Mouse (Mus musculus): ENCODE data around the gene Plau. TPM values are rescaled to one million over a fixed set of nuclear protein-coding genes. Genes with fewer than 3 reads are reported as not detected.

The Plau gene
- polyA plus RNA-seq, 1 experiment from 2014 or later, result 0.99 TPM

DNA sequence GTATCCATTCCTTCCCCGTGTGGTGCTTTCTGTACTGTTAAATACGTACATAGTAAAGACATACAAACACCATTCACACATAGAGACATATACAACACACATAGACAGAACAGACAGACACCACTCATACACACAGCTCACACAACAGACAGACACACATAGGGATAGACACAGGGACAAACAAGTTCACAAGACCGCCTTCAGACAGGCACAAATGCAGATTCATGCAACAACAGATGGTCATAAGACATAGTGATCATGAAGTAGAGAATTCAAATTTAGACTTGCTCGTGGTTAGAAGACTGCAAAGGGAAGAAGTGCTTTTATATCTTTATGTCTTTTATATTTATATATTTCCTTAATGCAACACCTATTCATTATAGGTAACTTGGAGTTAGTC is 2.9 kb upstream of the Plau start:
- TF ChIP-seq CTCF (IDR thresholded peaks at IDR 0.05; ENCODE audit: low read depth), result no peak
- ATAC-seq (ENCODE audit: insufficient read depth) (no peak), DNase-seq (no peak)
- no peaks in the 10 kb centered on the region for H3K36me3 ChIP-seq (ENCODE audit: insufficient read depth)
- H3K4me3 ChIP-seq (ENCODE audit: low read depth, low read length), result no peak overlapping the region
- H3K9me3 ChIP-seq (ENCODE audit: low read depth, low read length), result no peaks in the 10 kb centered on the region
- no peaks in the 10 kb centered on the region for H3K27me3 ChIP-seq (ENCODE audit: insufficient read depth, low read length)
- H3K9ac ChIP-seq, result no peak overlapping the region
- H3K27ac ChIP-seq (ENCODE audit: low read depth), result no peak overlapping the region
- H3K4me2 ChIP-seq, result no peak overlapping the region
- 0 out of 2 replicates have a peak, but pooled peaks cover 4% of the 10 kb centered on the region for H3K4me1 ChIP-seq (ENCODE audit: insufficient read depth)
- 82% methylated on average over 4 of the region's 4 CpGs for WGBS

DNA sequence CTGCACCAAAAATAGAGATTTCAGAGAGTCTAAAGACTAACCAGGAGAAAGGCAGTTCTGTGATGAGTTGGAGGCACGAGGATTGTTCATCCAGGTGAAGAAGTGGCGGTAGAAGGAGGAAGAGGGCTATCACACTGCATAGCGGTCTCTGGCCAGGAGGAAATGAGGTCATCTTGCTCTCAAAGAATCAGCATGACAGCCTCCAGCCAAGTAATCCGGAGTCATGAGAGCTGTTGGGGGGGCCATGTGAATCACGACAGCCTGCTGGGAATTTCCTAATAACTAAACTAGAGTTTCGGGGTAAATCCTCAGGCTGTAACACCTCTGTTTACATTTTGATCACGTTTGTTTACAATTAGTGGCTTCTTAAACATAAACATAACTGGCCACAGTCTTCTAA is 2.3 kb upstream of the Plau start:
- Histone ChIP-seq H3K27ac (ENCODE audit: low read depth) (no peak overlapping the region), H3K4me3 (ENCODE audit: low read depth, low read length) (no peak overlapping the region), H3K9ac (no peak overlapping the region), H3K36me3 (ENCODE audit: insufficient read depth) (no peaks in the 10 kb centered on the region), H3K27me3 (ENCODE audit: insufficient read depth, low read length) (no peaks in the 10 kb centered on the region), H3K9me3 (ENCODE audit: low read depth, low read length) (no peaks in the 10 kb centered on the region), H3K4me1 (ENCODE audit: insufficient read depth) (0 out of 2 replicates have a peak, but pooled peaks cover 4% of the 10 kb centered on the region), H3K4me2 (no peak overlapping the region)
- TF ChIP-seq CTCF (IDR thresholded peaks at IDR 0.05; ENCODE audit: low read depth), result no peak
- ATAC-seq (ENCODE audit: insufficient read depth), result no peak
- DNase-seq, result peak; percentile 40
- 33% methylated on average over 7 of the region's 7 CpGs for WGBS

DNA sequence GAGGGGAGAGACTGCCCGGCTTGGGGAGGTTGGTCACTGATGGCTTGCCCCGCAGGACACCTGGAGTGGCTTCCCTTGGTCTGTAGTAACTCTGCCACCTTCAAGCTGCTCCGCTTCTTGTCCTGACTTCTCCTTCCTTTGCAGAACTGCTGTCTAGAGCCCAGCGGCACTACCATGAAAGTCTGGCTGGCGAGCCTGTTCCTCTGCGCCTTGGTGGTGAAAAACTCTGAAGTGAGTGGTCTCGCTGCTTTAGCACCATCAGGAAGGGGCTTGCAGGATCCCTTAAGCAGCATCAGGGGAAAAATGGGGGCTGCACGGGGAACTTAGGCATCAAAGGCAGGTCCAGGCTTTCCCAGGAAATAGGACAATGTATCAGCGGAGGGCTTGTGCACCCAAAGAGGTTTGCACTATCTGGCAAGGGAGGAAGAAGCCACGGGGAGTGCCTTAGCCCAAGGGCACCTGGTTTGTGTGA is 481 bp downstream of the Plau start:
- Histone ChIP-seq H3K36me3 (ENCODE audit: insufficient read depth) (no peaks in the 10 kb centered on the region), H3K4me1 (ENCODE audit: insufficient read depth) (0 out of 2 replicates have a peak, but pooled peaks cover 4% of the 10 kb centered on the region), H3K4me3 (ENCODE audit: low read depth, low read length) (peak overlapping the region; percentile 45), H3K27me3 (ENCODE audit: insufficient read depth, low read length) (no peaks in the 10 kb centered on the region), H3K4me2 (peak overlapping the region; percentile 97), H3K27ac (ENCODE audit: low read depth) (no peak overlapping the region), H3K9me3 (ENCODE audit: low read depth, low read length) (no peaks in the 10 kb centered on the region), H3K9ac (peak overlapping the region; percentile 64)
- WGBS, result 4% methylated on average over 10 of the region's 10 CpGs
- no peak for TF ChIP-seq CTCF (IDR thresholded peaks at IDR 0.05; ENCODE audit: low read depth)
- no peak for ATAC-seq (ENCODE audit: insufficient read depth)
- DNase-seq, result peak; percentile 27

GRCm38 (mm10) chr14:20837681-20838080 is 1.2 kb downstream of the Plau start:
- Histone ChIP-seq H3K4me2 (no peak overlapping the region), H3K27ac (ENCODE audit: low read depth) (no peak overlapping the region), H3K27me3 (ENCODE audit: insufficient read depth, low read length) (no peaks in the 10 kb centered on the region), H3K4me3 (ENCODE audit: low read depth, low read length) (no peak overlapping the region), H3K36me3 (ENCODE audit: insufficient read depth) (no peaks in the 10 kb centered on the region), H3K9me3 (ENCODE audit: low read depth, low read length) (no peaks in the 10 kb centered on the region), H3K4me1 (ENCODE audit: insufficient read depth) (0 out of 2 replicates have a peak, but pooled peaks cover 4% of the 10 kb centered on the region), H3K9ac (no peak overlapping the region)
- TF ChIP-seq CTCF (IDR thresholded peaks at IDR 0.05; ENCODE audit: low read depth), result no peak
- WGBS, result 64% methylated on average over 7 of the region's 7 CpGs
- ATAC-seq (ENCODE audit: insufficient read depth), result no peak
- DNase-seq, result peak; percentile 8

DNA sequence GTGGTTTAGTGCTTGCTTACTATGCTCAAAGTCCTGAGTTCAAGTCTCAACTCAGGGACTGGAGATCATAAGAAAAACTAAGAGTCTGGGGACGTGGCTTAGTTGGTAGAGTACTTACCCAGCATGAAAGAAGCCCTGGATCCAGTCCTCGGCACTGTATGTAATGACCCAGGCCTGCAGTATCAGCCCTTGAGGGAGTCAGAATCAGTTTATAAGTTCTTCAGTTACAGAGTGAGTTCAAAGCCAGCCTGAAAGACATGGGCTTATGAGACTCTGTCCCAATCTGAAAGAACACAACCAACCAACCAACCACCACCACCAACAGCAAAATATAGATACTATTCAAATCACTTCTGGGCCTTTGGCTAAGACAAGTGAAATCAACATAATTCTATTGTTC is 5.1 kb downstream of the Plau start:
- Histone ChIP-seq H3K4me3 (ENCODE audit: low read depth, low read length) (no peak overlapping the region), H3K9ac (no peak overlapping the region), H3K4me1 (ENCODE audit: insufficient read depth) (peaks cover 4% of the 10 kb centered on the region; the same call in 1 of the 2 replicates), H3K9me3 (ENCODE audit: low read depth, low read length) (no peaks in the 10 kb centered on the region), H3K4me2 (no peak overlapping the region), H3K36me3 (ENCODE audit: insufficient read depth) (no peaks in the 10 kb centered on the region), H3K27ac (ENCODE audit: low read depth) (no peak overlapping the region), H3K27me3 (ENCODE audit: insufficient read depth, low read length) (no peaks in the 10 kb centered on the region)
- no peak for TF ChIP-seq CTCF (IDR thresholded peaks at IDR 0.05; ENCODE audit: low read depth)
- DNase-seq (no peak), ATAC-seq (ENCODE audit: insufficient read depth) (no peak)
- 84% methylated on average over 2 of the region's 2 CpGs for WGBS

GRCm38 (mm10) chr14:20842629-20843028 is 6.2 kb downstream of the Plau start:
- no peak for DNase-seq
- TF ChIP-seq CTCF (IDR thresholded peaks at IDR 0.05; ENCODE audit: low read depth), result no peak
- no peaks in the 10 kb centered on the region for H3K9me3 ChIP-seq (ENCODE audit: low read depth, low read length)
- H3K4me3 ChIP-seq (ENCODE audit: low read depth, low read length), result no peak overlapping the region
- ATAC-seq (ENCODE audit: insufficient read depth), result no peak
- H3K4me1 ChIP-seq (ENCODE audit: insufficient read depth), result no peaks in the 10 kb centered on the region; the same call in 1 of the 2 replicates
- no peaks in the 10 kb centered on the region for H3K36me3 ChIP-seq (ENCODE audit: insufficient read depth)
- no peak overlapping the region for H3K9ac ChIP-seq
- H3K27ac ChIP-seq (ENCODE audit: low read depth), result no peak overlapping the region
- no peak overlapping the region for H3K4me2 ChIP-seq
- WGBS, result 78% methylated on average over 3 of the region's 3 CpGs
- H3K27me3 ChIP-seq (ENCODE audit: insufficient read depth, low read length), result no peaks in the 10 kb centered on the region

DNA sequence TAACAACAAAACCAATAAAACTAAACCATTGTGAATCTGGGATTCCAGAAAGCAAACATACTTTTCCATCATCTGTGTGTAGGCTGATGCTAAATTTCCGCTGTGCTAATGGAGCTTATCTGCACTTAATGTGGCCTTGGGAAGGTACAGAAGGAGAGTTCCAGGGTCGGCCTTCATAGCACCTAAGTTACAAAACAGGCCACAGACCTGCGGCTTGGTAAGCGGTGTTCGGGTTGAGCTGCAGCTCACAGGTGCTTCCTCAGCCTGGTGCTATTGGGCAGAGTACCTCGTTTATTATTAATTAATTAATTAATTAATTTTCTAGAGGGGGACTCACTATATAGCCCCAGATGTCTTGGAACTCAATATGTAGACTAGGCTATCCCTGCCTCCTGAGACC is 7.7 kb downstream of the Plau start:
- H3K4me3 ChIP-seq (ENCODE audit: low read depth, low read length), result no peak overlapping the region
- no peak overlapping the region for H3K27ac ChIP-seq (ENCODE audit: low read depth)
- no peaks in the 10 kb centered on the region; the same call in 1 of the 2 replicates for H3K4me1 ChIP-seq (ENCODE audit: insufficient read depth)
- no peak for TF ChIP-seq CTCF (IDR thresholded peaks at IDR 0.05; ENCODE audit: low read depth)
- H3K9me3 ChIP-seq (ENCODE audit: low read depth, low read length), result no peaks in the 10 kb centered on the region
- no peak overlapping the region for H3K4me2 ChIP-seq
- H3K27me3 ChIP-seq (ENCODE audit: insufficient read depth, low read length), result no peaks in the 10 kb centered on the region
- 88% methylated on average over 6 of the region's 6 CpGs for WGBS
- no peak overlapping the region for H3K9ac ChIP-seq
- no peak for ATAC-seq (ENCODE audit: insufficient read depth)
- DNase-seq, result no peak
- no peaks in the 10 kb centered on the region for H3K36me3 ChIP-seq (ENCODE audit: insufficient read depth)
